Mouse (Mus musculus) kidney, adult 2 months (tissue): ENCODE measurements around the gene Epdr1.

ENCODE experiments used
- CTCF ChIP-seq: fragments of 200-500 bp; conservative IDR thresholded peaks from 2 replicates; pipeline ENCODE4 v1.5.1; 2011; ENCODE audit warnings: low read depth, mild to moderate bottlenecking, control low read depth, low read length, moderate library complexity, mixed read lengths; ENCODE audit not compliant: insufficient read depth, insufficient read length
- POLR2A ChIP-seq: fragments of 200-500 bp; IDR thresholded peaks from one replicate; pipeline ENCODE4 v1.6.1; 2011; ENCODE audit warnings: low read depth, low read length, control low read depth

DNA sequence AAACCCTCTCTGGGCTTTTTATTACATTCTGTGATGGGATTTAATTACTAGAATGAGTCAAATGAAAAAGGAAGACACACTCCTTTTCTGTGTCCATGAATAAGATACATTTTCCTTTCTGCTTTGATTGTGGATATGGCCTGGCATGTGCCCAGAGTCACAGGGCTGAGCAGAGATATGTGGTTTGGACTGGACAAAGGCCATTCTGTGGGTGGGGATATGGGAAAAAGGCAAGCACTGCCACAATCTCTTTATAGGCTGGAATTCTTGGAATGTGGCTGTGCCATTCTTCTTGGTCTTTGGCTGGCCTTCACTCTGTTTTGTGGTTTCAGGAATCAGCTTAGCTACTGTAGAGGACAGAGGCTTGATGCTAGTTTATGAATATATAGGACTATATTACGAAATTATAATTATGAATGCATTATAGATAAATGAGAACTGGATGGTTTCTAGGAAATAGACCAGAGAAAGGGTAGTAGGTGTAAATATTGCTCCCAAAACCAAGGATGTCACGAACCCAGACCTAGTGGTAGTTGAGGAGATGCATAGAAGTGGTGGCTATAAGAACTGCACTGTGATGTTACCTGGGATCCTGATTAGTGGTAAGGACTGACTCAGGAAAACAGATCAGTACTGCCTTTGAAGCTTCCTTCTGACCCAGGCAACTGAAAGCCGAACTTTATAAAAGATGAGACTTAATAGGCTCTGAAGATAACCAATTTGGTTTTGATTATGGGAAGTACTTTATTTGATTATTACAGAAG, 28.5 kb downstream of the Epdr1 start:
- TF ChIP-seq POLR2A, result no peak
- TF ChIP-seq CTCF, result no peak
